Mouse (Mus musculus) heart, postnatal 0 days (tissue): ENCODE data around the gene Cul4a.

Experiments used
- CTCF ChIP-seq: IDR thresholded peaks from 2 replicates; pipeline ENCODE4 v1.5.1; 2016; ENCODE audit warnings: antibody characterized with exemption, control low read depth, low read depth
- EP300 ChIP-seq: IDR thresholded peaks from 2 replicates; pipeline ENCODE4 v1.6.1; 2016; ENCODE audit warnings: antibody characterized with exemption, low read depth

GRCm38 (mm10) chr8:13179948-13180347 lies 74.5 kb downstream of the Cul4a start:
- TF ChIP-seq CTCF (no peak), EP300 (no peak)
